Mouse (Mus musculus) mouse embryonic stem cell (cell line): ENCODE data around the gene Tipin.
"Not testable (repeated sequence)": the region's sequence is repeated elsewhere in the genome, so short reads cannot be mapped to it uniquely, and the experiment has no call there.

Experiments
- in situ Hi-C, 2 experiments: fragments of 300-500 bp; cut with MboI; formaldehyde crosslinking; loops; 1 replicate in 1 of 2; 3 replicates in 1 of 2; pipeline ENCODE4 v1.14.3; 2019 to 2020; ENCODE audit warnings: low sequenced_read_pairs in 2 of 2, low pct_unique_long_range_greater_than_20kb in 1 of 2, mixed read lengths in 1 of 2; ENCODE audit not compliant: unreplicated experiment in 1 of 2

Gene Tipin

GRCm38 (mm10) chr9:64267231-64267630, 14.2 kb upstream of the Tipin start:
- in situ Hi-C loops: no loop called here

- in situ Hi-C loops: no loop called here
These were observed 13.2 kb upstream of the Tipin start for GRCm38 (mm10) chr9:64268196-64268595.

GRCm38 (mm10) chr9:64268836-64269235, 12.5 kb upstream of the Tipin start:
- in situ Hi-C loops: not testable (repeated sequence)

- in situ Hi-C loops: no loop called here
These were observed 10.1 kb upstream of the Tipin start for GRCm38 (mm10) chr9:64271249-64271648.

GRCm38 (mm10) chr9:64272611-64273010, 8.8 kb upstream of the Tipin start:
- in situ Hi-C loops: no loop called here

- in situ Hi-C loops: no loop called here
These were observed 7.6 kb upstream of the Tipin start for GRCm38 (mm10) chr9:64273757-64274156.

- in situ Hi-C loops: no loop called here
These were observed 7.1 kb upstream of the Tipin start for GRCm38 (mm10) chr9:64274291-64274690.

GRCm38 (mm10) chr9:64274919-64275318, 6.5 kb upstream of the Tipin start:
- in situ Hi-C loops: loop anchor here in 1 of 2 experiments (5.0 to 25.0 kb wide), 2 partner anchors 153 to 363 kb away; no protein-coding TSS in a partner anchor

- in situ Hi-C loops: loop anchor here in 1 of 2 experiments (5.0 to 25.0 kb wide), 2 partner anchors 155 to 365 kb away; no protein-coding TSS in a partner anchor
These were observed 3.7 kb upstream of the Tipin start for GRCm38 (mm10) chr9:64277706-64278105.

GRCm38 (mm10) chr9:64278665-64279310, 2.6 kb upstream of the Tipin start:
- in situ Hi-C loops: loop anchor here in 1 of 2 experiments (5.0 to 25.0 kb wide), 2 partner anchors 156 to 366 kb away; no protein-coding TSS in a partner anchor

GRCm38 (mm10) chr9:64281781-64282178, 399 bp downstream of the Tipin start:
- in situ Hi-C loops: loop anchor here (5.0 to 25.0 kb wide), 2 partner anchors 109 to 369 kb away; partner anchors contain the start of genes Rpl4 (in 1 of the 2) and Zwilch (in 1 of the 2)

- in situ Hi-C loops: loop anchor here (5.0 to 25.0 kb wide), 2 partner anchors 110 to 370 kb away; partner anchors contain the start of genes Rpl4 (in 1 of the 2) and Zwilch (in 1 of the 2)
These were observed 1.1 kb downstream of the Tipin start for GRCm38 (mm10) chr9:64282404-64282987.

- in situ Hi-C loops: loop anchor here in 1 of 2 experiments (10.0 kb wide), 1 partner anchor 148 kb away; no protein-coding TSS in a partner anchor
These were observed 21.7 kb downstream of the Tipin start for GRCm38 (mm10) chr9:64303086-64303485.

GRCm38 (mm10) chr9:64306476-64307312, 25.3 kb downstream of the Tipin start:
- in situ Hi-C loops: loop anchor here in 1 of 2 experiments (10.0 kb wide), 1 partner anchor 152 kb away; no protein-coding TSS in a partner anchor

- in situ Hi-C loops: no loop called here
These were observed 29.8 kb downstream of the Tipin start for GRCm38 (mm10) chr9:64310996-64311785.

GRCm38 (mm10) chr9:64312128-64312527, 30.7 kb downstream of the Tipin start:
- in situ Hi-C loops: no loop called here

GRCm38 (mm10) chr9:64314696-64315095, 33.3 kb downstream of the Tipin start:
- in situ Hi-C loops: no loop called here

GRCm38 (mm10) chr9:64316986-64317385, 35.6 kb downstream of the Tipin start:
- in situ Hi-C loops: no loop called here
